Mouse (Mus musculus) testis, adult 2 months (tissue): ENCODE measurements around the gene Scmh1. TPM values are rescaled to one million over a fixed set of nuclear protein-coding genes. Genes with fewer than 3 reads are reported as not detected.

ENCODE experiments used
- H3K27ac ChIP-seq: fragments of 200-500 bp; 2 replicates; pipeline ENCODE4 v1.5.1; 2012; ENCODE audit warnings: low read depth, low read length; ENCODE audit not compliant: control insufficient read depth, insufficient read depth
- H3K27me3 ChIP-seq: fragments of 200-500 bp; 2 replicates; pipeline ENCODE4 v1.6.1; 2012; ENCODE audit warnings: mild to moderate bottlenecking, low read length, moderate library complexity; ENCODE audit not compliant: control insufficient read depth, insufficient read depth
- H3K36me3 ChIP-seq: fragments of 200-500 bp; 2 replicates; pipeline ENCODE4 v1.6.1; 2012; ENCODE audit warnings: mild to moderate bottlenecking, low read length; ENCODE audit not compliant: control insufficient read depth, insufficient read depth
- H3K4me1 ChIP-seq: fragments of 200-500 bp; 2 replicates; pipeline ENCODE4 v1.6.1; 2012; ENCODE audit warnings: low read length; ENCODE audit not compliant: control insufficient read depth, insufficient read depth
- H3K4me3 ChIP-seq: fragments of 200-500 bp; 2 replicates; pipeline ENCODE4 v1.5.1; 2012; ENCODE audit warnings: low read depth, mild to moderate bottlenecking, low read length, moderate library complexity, mixed read lengths; ENCODE audit not compliant: control insufficient read depth
- CTCF ChIP-seq: fragments of 200-500 bp; IDR thresholded peaks from 2 replicates; pipeline ENCODE4 v1.5.1; 2012; ENCODE audit warnings: low read depth, mild to moderate bottlenecking, inconsistent platforms, low read length, moderate library complexity; ENCODE audit not compliant: control insufficient read depth, insufficient read depth, insufficient replicate concordance
- POLR2A ChIP-seq: fragments of 200-500 bp; IDR thresholded peaks from 2 replicates; pipeline ENCODE4 v1.6.1; 2012; ENCODE audit warnings: low read depth, mild to moderate bottlenecking, inconsistent platforms, low read length, moderate library complexity; ENCODE audit not compliant: control insufficient read depth
- polyA plus RNA-seq: library from polyadenylated mRNA; depleted of rRNA; stranded (reverse); fragments of >200 nt; gene quantifications from 2 replicates; pipeline ENCODE4 v1.2.3, GENCODE M21; 2012

Gene Scmh1
- polyA plus RNA-seq, 1 experiment, result 120 TPM

DNA sequence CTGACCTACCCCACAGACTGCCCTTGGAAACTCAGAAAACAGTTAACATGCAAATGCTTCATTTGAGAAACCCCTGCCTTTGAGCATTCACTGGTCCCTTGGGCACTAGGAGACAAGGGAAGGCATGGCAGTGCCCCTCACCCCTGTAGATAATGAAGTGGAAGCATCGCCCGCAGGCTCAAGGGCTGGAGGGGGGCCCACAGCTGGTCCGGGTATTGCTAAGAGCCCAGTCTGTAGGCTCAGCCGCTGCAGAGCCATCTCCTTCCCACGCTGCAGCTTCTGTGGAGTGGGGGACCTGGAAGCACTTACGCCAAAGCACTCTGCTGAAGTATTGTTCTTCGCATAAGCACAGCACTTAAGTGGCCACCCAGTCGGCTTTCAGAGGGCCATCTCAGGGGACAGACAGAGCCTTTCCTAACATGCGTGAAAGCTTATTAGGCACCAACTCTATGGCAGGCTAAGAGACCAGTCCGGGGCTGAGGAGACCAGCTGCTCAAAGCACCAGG lies 35.2 kb upstream of the Scmh1 start:
- TF ChIP-seq CTCF (no peak), POLR2A (no peak)
- no peak overlapping the region for H3K27ac ChIP-seq
- no peaks in the 10 kb centered on the region for H3K27me3 ChIP-seq
- H3K4me3 ChIP-seq, result no peak overlapping the region
- peaks cover under 1% of the 10 kb centered on the region; the same call in 1 of the 2 replicates for H3K4me1 ChIP-seq
- no peaks in the 10 kb centered on the region for H3K36me3 ChIP-seq

DNA sequence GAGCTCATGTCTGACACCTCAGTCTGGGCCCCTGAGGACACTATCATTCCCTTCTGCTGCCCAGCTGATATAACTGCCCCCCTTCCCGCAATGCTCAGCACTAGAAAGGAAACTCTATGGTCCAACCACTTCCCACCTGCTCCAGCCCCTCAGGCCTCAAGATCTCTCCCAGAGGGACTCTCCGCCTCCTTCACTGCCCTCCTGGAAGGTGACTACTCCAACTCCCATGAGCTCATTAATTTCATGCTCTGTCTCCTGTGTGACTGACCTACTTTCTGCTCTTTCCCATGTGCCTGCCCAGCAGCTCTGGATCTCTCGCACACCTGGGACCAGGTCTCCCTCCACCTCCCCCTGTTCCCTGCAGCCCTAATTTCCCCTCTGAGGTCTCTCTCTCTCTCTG lies 32.2 kb upstream of the Scmh1 start:
- Histone ChIP-seq H3K36me3 (no peaks in the 10 kb centered on the region), H3K4me3 (no peak overlapping the region), H3K27ac (no peak overlapping the region), H3K4me1 (no peaks in the 10 kb centered on the region; the same call in 1 of the 2 replicates), H3K27me3 (no peaks in the 10 kb centered on the region)
- TF ChIP-seq POLR2A, result no peak
- TF ChIP-seq CTCF, result no peak

DNA sequence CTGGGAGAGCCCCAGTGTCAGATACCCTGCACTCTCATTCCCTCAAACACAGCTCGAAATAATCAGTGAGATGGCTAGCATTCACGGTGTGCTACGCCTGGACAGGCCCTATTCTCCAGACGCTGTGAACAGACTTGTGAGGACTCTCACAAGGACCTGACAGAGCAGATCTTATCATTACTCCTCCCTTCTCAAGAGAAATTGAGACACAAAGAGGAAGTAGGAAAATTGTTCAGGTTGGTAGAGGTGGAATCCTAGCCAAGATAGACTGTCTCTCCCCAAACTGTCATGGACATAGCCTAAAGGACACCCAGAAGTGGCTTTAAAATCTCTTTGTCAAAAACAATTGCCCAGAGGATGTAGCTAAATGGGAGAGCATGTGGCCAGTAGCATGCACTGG lies 31.3 kb upstream of the Scmh1 start:
- Histone ChIP-seq H3K4me3 (no peak overlapping the region), H3K4me1 (no peaks in the 10 kb centered on the region), H3K27ac (no peak overlapping the region), H3K27me3 (no peaks in the 10 kb centered on the region), H3K36me3 (no peaks in the 10 kb centered on the region)
- no peak for TF ChIP-seq POLR2A
- no peak for TF ChIP-seq CTCF

DNA sequence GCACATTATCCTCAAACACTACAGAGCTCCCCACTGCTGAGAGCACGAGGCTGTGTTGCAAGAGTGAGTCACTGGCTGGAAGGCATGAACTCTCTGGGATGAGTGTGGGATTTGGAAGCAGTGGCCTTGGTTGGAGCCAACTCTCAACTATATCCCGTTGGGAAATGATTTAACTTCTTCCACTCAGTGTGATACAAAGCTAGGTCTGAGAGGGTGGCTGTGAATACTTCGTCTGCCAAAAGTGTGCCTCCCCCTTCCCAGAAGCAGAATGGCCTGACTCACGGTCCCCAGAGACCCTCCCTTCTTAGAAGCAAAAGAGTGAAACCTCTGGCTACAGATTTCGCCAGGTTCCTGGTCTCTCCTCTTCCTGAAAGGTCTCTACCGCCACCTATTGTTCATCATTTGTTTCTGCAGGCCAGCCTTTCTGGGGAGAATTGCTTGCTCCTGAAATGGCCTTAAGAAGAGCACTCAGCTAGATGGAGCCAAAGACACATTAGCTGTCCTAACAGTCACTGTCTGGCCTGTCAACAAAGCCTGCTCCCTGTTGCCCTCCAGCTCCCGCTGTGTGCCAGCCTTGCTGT lies 24.2 kb upstream of the Scmh1 start:
- Histone ChIP-seq H3K36me3 (no peaks in the 10 kb centered on the region), H3K27ac (0 out of 2 replicates have a peak overlapping the region, but pooled peaks have one; percentile 16), H3K4me1 (peaks cover 2% of the 10 kb centered on the region; the same call in 1 of the 2 replicates), H3K4me3 (no peak overlapping the region), H3K27me3 (no peaks in the 10 kb centered on the region)
- TF ChIP-seq CTCF (peak; percentile 16; the same call in 1 of the 2 replicates), POLR2A (no peak)

DNA sequence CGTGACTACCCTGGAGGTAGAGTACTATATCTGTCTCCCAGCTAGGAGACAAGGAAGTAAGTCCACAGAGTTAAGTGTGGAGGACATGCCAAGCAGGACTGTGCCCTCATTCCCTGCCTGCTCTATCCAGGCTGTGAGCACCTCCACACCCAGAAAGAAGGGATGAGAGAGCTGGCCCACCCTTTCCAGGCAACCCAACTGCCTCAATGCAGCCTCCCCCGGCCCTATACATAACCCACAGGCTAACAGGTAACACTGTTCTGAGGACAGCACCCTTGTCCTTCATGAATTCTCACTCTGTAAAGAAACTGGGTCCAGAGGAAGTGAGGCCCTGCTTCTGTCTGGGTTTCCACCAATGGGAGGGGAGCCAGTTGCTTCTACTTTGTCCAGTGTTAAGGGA lies 19.6 kb upstream of the Scmh1 start:
- H3K4me3 ChIP-seq, result no peak overlapping the region
- peaks cover 2% of the 10 kb centered on the region; the same call in 1 of the 2 replicates for H3K4me1 ChIP-seq
- H3K36me3 ChIP-seq, result no peaks in the 10 kb centered on the region
- H3K27me3 ChIP-seq, result no peaks in the 10 kb centered on the region
- TF ChIP-seq POLR2A, result no peak
- TF ChIP-seq CTCF, result no peak
- H3K27ac ChIP-seq, result no peak overlapping the region

DNA sequence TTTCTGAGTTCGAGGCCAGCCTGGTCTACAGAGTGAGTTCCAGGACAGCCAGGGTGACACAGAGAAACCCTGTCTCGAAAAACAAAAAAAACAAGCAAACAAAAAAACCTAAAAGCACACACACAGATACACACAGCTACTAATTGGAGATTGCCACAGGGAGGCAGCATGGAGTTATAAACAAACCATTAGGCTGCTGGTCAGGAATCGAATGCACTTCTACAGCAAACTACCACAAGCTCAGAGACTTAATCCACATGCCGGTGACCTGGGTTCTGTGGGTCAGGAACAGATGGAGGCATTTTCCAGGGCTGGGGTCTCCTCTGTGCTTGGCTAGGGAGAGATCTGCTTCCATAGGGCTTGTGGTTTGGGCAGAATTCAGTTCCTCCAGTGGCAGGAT lies 17.6 kb upstream of the Scmh1 start:
- no peak for TF ChIP-seq POLR2A
- TF ChIP-seq CTCF, result no peak
- Histone ChIP-seq H3K27ac (no peak overlapping the region), H3K27me3 (no peaks in the 10 kb centered on the region), H3K4me3 (no peak overlapping the region), H3K36me3 (no peaks in the 10 kb centered on the region), H3K4me1 (no peaks in the 10 kb centered on the region)

DNA sequence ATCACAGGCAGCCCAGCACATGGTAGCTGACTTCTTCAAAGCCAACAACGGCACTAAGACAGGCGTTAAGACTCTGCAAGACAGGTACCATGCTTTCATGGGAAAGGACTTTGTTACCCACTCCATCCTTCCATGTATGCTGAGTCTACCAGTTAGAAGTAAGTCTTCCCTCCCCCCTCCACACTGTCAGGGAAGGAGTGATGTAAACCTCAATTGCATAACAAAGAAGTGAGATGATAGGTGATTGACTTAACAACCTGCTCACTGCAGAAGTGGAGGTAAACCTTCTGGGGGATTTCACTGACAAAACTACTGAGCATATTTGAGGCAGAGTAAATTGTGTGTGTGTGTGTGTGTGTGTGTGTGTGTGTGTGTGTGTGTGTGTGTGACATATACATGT lies 17.1 kb upstream of the Scmh1 start:
- Histone ChIP-seq H3K4me3 (no peak overlapping the region), H3K27me3 (no peaks in the 10 kb centered on the region), H3K27ac (no peak overlapping the region), H3K36me3 (no peaks in the 10 kb centered on the region), H3K4me1 (no peaks in the 10 kb centered on the region)
- TF ChIP-seq POLR2A (no peak), CTCF (no peak)

DNA sequence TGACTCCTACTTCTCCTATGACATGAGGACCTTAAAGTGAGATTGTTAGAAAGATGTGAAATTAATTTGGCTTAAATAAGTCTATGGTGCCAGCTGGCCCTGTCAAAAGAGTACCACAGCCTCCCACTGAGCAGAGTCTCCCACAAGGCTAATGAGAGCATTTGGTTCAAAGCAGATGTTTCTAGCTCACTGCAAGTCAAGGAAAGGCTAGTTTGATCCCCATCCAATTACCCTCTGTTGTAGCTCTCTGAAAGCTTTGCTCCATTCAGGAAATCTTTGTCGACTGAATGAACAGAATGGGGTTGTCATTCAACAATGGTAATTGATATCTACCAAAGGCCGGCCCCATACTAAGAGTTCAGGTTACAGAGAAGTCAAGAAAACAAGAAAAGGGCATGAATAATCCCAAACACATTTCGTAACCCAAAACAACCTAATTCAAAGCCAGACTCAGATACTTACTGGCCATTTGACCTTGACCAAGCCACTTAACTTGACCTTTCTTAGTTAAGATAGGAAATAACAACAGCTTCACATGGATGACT lies 16.0 kb upstream of the Scmh1 start:
- Histone ChIP-seq H3K4me1 (no peaks in the 10 kb centered on the region), H3K4me3 (no peak overlapping the region), H3K36me3 (no peaks in the 10 kb centered on the region), H3K27me3 (no peaks in the 10 kb centered on the region), H3K27ac (no peak overlapping the region)
- TF ChIP-seq POLR2A (no peak), CTCF (no peak)
